Mouse (Mus musculus) midbrain, embryonic 11.5 days (tissue): Measurements from ENCODE around the gene Dtx1. TPM values are rescaled to one million over a fixed set of nuclear protein-coding genes. Genes with fewer than 3 reads are reported as not detected.
A peak's percentile ranks its signal among the peaks of the same experiment; 100 is the strongest.

Source experiments
- ATAC-seq: fragments of 200-750 bp; cut with Nextera tagmentation; 2 replicates; pipeline ENCODE4 v1.8.0; 2017; ENCODE audit warnings: moderate TSS enrichment, moderate library complexity; ENCODE audit not compliant: low FRiP score
- DNase-seq: peaks from one replicate; pipeline ENCODE4 v3.0.0; 2015; ENCODE audit warnings: low spot score; ENCODE audit errors: missing footprints
- H3K27ac ChIP-seq: fragments of 300-500 bp; sonication (generic); 2 replicates; pipeline ENCODE4 v1.5.1; 2014; ENCODE audit warnings: low read depth, low read length
- H3K27me3 ChIP-seq: fragments of 300-500 bp; sonication (generic); 2 replicates; pipeline ENCODE4 v1.6.1; 2014; ENCODE audit warnings: mild to moderate bottlenecking, low read length, moderate library complexity, mixed read lengths; ENCODE audit not compliant: control insufficient read depth, insufficient read depth
- H3K36me3 ChIP-seq: fragments of 300-500 bp; sonication (generic); 2 replicates; pipeline ENCODE4 v1.6.1; 2014; ENCODE audit warnings: mild to moderate bottlenecking, low read length, moderate library complexity, mixed read lengths; ENCODE audit not compliant: control insufficient read depth, insufficient read depth
- H3K4me1 ChIP-seq: fragments of 300-500 bp; sonication (generic); 2 replicates; pipeline ENCODE4 v1.6.1; 2014; ENCODE audit warnings: low read length; ENCODE audit not compliant: control insufficient read depth, insufficient read depth
- H3K4me2 ChIP-seq: fragments of 300-500 bp; sonication (generic); 2 replicates; pipeline ENCODE4 v1.6.1; 2014; ENCODE audit warnings: mild to moderate bottlenecking, moderate library complexity
- H3K4me3 ChIP-seq: fragments of 300-500 bp; sonication (generic); 2 replicates; pipeline ENCODE4 v1.5.1; 2014; ENCODE audit warnings: low read depth, low read length
- H3K9ac ChIP-seq: fragments of 300-500 bp; sonication (generic); 2 replicates; pipeline ENCODE4 v1.6.1; 2014; ENCODE audit warnings: low read length
- H3K9me3 ChIP-seq: fragments of 300-500 bp; sonication (generic); 2 replicates; pipeline ENCODE4 v1.6.1; 2016; ENCODE audit warnings: low read length; ENCODE audit not compliant: control insufficient read depth
- WGBS: fragments of 180-500 bp; shearing (Covaris S2); extraction: QIAGEN DNeasy Blood & Tissue Kit; methylation state at CpG from one replicate; pipeline ENCODE4 v1.1.7; 2014; 5-methylcytosine and 5-hydroxymethylcytosine counted together
- polyA plus RNA-seq: library from polyadenylated mRNA; unstranded; fragments of >200 nt; fragmentation: Nextera tagmentation; extraction: Ambion mirVana; gene quantifications from 2 replicates; pipeline ENCODE4 v1.2.1, GENCODE M21; 2014

Dtx1 gene
- polyA plus RNA-seq, 1 experiment from 2014 or later, result 5.2 TPM

DNA sequence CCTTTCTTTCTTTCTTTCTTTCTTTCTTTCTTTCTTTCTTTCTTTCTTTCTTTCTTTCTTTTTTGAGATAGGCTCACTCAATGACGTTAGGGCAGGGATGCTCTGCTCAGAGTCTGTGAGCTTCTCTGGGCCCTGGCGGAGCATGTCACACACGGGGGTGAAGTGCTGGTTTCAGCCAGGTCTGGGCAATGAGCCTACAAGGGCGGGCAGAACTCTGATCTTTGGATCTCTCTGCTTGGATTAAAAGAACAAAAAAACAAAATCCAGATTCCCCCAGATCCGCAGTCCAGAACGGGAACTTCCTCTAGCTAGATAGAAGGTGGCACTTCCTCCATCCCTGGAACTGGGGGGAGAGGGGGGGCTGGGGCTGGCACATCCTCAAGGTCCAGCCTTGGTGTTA lies 65.9 kb downstream of the Dtx1 start:
- no peaks in the 10 kb centered on the region for H3K36me3 ChIP-seq
- H3K9ac ChIP-seq, result no peak overlapping the region
- no peak overlapping the region for H3K27ac ChIP-seq
- H3K4me1 ChIP-seq, result peaks cover 6% of the 10 kb centered on the region
- H3K27me3 ChIP-seq, result peaks cover 20% of the 10 kb centered on the region
- H3K9me3 ChIP-seq, result no peaks in the 10 kb centered on the region
- ATAC-seq (no peak), DNase-seq (no peak)
- H3K4me3 ChIP-seq, result no peak overlapping the region
- no peak overlapping the region for H3K4me2 ChIP-seq
- 59% methylated on average over 6 of the region's 6 CpGs for WGBS

DNA sequence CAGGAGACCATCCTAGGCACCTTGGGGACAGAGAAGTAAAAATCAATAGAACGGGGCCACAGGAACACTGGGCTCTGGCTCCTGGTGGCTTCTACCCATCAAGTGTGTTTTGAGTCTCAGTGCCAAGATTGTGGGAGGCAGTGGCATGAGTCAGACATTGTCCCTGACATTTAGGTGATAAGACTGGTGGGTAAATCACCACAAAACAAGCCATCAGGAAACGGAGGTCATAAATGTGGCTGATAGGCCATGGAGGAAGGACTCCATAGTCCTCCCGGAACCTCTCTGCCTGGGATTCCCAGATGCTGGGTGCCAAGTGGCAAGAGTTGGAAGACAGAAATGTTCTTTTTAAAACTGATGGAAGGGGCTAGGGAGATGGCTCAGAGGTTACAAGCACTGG lies 67.5 kb downstream of the Dtx1 start:
- ATAC-seq, result no peak
- Histone ChIP-seq H3K27ac (no peak overlapping the region), H3K9me3 (no peaks in the 10 kb centered on the region), H3K4me1 (peaks cover 6% of the 10 kb centered on the region), H3K36me3 (no peaks in the 10 kb centered on the region), H3K9ac (no peak overlapping the region), H3K4me2 (no peak overlapping the region), H3K4me3 (no peak overlapping the region), H3K27me3 (peaks cover 10% of the 10 kb centered on the region)
- DNase-seq, result no peak
- 79% methylated on average over 3 of the region's 3 CpGs for WGBS

DNA sequence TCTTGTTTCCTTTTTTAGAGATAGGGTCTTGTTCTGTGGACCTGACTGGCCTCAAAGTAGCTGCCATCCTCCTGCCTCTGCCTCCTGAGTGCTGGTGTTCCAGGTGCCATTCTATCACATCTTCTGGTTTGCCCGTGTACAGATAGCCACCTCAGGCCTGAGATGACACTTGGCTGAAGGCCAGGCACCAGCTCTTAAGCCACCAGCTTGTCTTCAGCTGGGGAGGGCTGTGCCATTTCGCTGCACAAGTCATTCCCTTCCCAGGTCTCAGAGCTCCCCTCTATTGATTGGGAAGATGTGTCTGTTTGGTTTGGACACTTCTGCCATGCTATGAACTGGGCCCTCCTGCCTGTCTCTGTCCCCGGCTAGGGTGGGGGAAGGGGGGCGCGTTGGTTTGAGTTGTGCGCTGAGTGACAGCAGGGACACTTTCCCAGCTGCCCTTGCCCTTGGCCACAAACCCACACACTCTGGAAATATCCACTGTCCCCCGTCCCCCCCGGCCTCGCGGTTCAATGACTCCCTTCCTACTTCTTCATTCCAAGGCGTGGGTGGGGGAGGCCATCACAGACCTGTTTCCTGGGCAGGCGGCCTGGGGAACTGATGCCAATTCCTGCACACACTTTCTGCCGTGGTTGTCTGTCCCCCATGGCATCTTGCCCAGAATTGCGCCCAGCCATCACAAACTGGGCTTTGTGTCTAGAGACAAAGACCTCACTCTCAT lies 68.2 kb downstream of the Dtx1 start:
- 79% methylated on average over 14 of the region's 14 CpGs for WGBS
- ATAC-seq (no peak), DNase-seq (no peak)
- no peak overlapping the region for H3K4me2 ChIP-seq
- H3K36me3 ChIP-seq, result no peaks in the 10 kb centered on the region
- H3K27me3 ChIP-seq, result peaks cover 3% of the 10 kb centered on the region; the same call in 1 of the 2 replicates
- peaks cover under 1% of the 10 kb centered on the region; the same call in 1 of the 2 replicates for H3K4me1 ChIP-seq
- no peak overlapping the region for H3K4me3 ChIP-seq
- H3K27ac ChIP-seq, result no peak overlapping the region
- H3K9ac ChIP-seq, result no peak overlapping the region
- H3K9me3 ChIP-seq, result no peaks in the 10 kb centered on the region

DNA sequence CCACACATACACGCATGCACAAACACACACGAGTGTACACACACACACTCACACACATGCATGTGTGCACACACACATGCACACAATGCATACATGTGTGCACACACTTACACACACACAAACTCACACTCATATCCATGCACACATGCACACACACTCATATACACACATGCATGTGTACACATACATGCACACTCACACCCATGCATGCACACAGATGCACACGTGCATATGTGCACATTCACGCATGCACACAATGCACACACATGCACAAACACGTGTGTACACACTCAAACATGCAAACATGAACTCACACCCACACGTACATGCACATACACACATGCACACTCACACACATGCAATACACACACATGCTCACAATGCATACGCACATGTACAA lies 71.6 kb downstream of the Dtx1 start:
- Histone ChIP-seq H3K27me3 (no peaks in the 10 kb centered on the region), H3K4me3 (no peak overlapping the region), H3K4me2 (no peak overlapping the region), H3K27ac (no peak overlapping the region), H3K9me3 (no peaks in the 10 kb centered on the region), H3K9ac (no peak overlapping the region), H3K36me3 (no peaks in the 10 kb centered on the region), H3K4me1 (no peaks in the 10 kb centered on the region)
- DNase-seq (no peak), ATAC-seq (no peak)
- 85% methylated on average over 7 of the region's 7 CpGs for WGBS

DNA sequence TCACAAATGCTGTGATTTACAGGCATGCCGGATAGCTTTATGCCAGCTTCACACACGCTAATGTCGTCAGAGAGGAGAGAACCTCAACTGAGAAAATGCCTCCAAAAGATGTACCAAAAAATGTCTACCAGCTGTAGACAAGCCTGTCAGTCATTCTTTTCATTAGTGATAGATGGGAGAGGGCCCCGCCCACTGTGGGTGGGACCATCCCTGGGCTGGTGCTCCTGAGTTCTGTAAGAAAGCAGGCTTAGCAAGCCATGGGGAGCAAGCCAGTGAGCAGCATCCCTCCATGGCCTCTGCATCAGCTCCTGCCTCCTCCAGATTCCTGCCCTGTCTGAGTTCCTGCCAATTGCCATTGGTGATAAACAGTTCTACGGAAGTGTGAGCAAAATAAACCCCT lies 76.1 kb downstream of the Dtx1 start:
- no peak overlapping the region for H3K27ac ChIP-seq
- no peak overlapping the region for H3K4me3 ChIP-seq
- H3K27me3 ChIP-seq, result no peaks in the 10 kb centered on the region
- no peak overlapping the region for H3K4me2 ChIP-seq
- no peak for ATAC-seq
- no peaks in the 10 kb centered on the region; the same call in 1 of the 2 replicates for H3K4me1 ChIP-seq
- 85% methylated on average over 5 of the region's 5 CpGs for WGBS
- peaks cover 2% of the 10 kb centered on the region; the same call in 1 of the 2 replicates for H3K9me3 ChIP-seq
- no peak for DNase-seq
- no peaks in the 10 kb centered on the region for H3K36me3 ChIP-seq
- no peak overlapping the region for H3K9ac ChIP-seq

DNA sequence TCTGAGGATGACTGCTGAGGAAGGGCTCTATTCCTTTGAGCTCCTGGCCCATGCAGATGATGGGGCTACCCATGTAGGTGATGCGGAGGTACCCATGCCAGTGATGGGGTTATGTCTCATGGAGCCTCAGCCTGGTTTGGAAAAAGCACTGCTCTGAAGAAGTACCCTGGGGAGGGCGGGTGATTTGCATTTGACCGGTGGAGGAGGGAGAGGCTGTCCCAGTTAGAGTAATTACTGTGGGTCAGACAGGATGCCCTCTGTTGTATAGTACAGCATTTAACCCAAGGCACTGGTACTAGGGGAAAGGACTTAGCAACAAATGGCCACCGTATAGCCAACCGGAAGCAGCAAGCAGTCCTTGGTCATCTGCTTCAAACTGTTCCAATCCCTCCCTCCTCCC lies 76.9 kb downstream of the Dtx1 start:
- Histone ChIP-seq H3K9me3 (peaks cover 2% of the 10 kb centered on the region; the same call in 1 of the 2 replicates), H3K4me3 (no peak overlapping the region), H3K36me3 (no peaks in the 10 kb centered on the region), H3K4me1 (no peaks in the 10 kb centered on the region; the same call in 1 of the 2 replicates), H3K27ac (no peak overlapping the region), H3K9ac (no peak overlapping the region), H3K4me2 (no peak overlapping the region), H3K27me3 (no peaks in the 10 kb centered on the region)
- WGBS, result 66% methylated on average over 5 of the region's 5 CpGs
- ATAC-seq (no peak), DNase-seq (no peak)

DNA sequence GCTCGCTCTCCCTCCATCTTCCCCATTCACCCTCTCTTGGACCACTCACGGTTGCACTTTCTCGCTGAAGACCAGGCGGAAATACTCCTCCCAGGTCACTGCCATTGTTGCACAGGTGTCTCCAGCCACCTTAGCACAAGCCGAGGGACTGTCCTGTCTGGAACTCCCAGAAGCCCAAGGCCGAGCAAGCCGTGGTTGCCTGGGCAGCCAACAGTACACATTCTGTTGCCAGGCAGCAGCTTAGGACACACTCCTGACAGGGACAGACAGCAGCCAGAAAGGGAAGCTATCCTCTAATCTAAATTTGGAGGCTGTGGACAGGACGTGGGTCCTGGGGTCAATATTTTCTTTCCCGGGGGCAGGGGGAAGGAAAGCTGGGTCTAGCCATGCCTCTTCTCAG lies 77.6 kb downstream of the Dtx1 start, which contains the start of gene Cfap73:
Cfap73 (minus strand) TSS at position 105 of the 400 bp plus-strand sequence.
- no peak for ATAC-seq
- no peak within 1 kb of the TSS for H3K4me2 ChIP-seq
- H3K27ac ChIP-seq, result no peak within 1 kb of the TSS
- H3K9ac ChIP-seq, result no peak within 1 kb of the TSS
- H3K36me3 ChIP-seq, result no peaks in the 10 kb centered on the region
- no peak for DNase-seq
- H3K27me3 ChIP-seq, result no peaks in the 10 kb centered on the region
- H3K4me3 ChIP-seq, result no peak within 1 kb of the TSS
- no peaks in the 10 kb centered on the region; the same call in 1 of the 2 replicates for H3K4me1 ChIP-seq
- peaks cover 2% of the 10 kb centered on the region; the same call in 1 of the 2 replicates for H3K9me3 ChIP-seq
- 61% methylated on average over 9 of the region's 9 CpGs for WGBS

DNA sequence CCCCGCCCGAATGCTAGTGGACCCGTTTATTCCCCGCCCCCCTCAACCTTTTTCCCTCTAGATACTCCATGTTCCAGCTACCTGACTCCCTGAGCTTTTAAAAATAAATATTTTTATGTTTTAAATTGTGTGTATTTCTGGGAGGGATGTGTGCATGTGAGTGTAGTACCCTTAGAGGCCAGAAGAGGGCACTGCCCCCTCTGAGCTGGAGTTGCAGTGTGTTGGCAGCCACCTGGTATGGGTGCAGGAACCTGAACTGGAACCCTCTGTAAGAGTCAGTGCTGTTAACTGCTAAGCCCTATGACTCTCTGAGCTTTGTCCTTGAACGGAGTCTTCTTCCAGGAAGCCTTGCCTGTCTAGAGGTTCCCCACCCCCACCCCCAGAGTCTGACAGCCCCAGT lies 79.8 kb downstream of the Dtx1 start:
- H3K9ac ChIP-seq, result no peak overlapping the region
- H3K27ac ChIP-seq, result no peak overlapping the region
- ATAC-seq (no peak), DNase-seq (no peak)
- no peak overlapping the region for H3K4me3 ChIP-seq
- H3K4me2 ChIP-seq, result no peak overlapping the region
- H3K27me3 ChIP-seq, result no peaks in the 10 kb centered on the region
- WGBS, result 90% methylated on average over 5 of the region's 5 CpGs
- no peaks in the 10 kb centered on the region; the same call in 1 of the 2 replicates for H3K4me1 ChIP-seq
- H3K9me3 ChIP-seq, result peaks cover 2% of the 10 kb centered on the region; the same call in 1 of the 2 replicates
- H3K36me3 ChIP-seq, result peaks cover 5% of the 10 kb centered on the region; the same call in 1 of the 2 replicates

DNA sequence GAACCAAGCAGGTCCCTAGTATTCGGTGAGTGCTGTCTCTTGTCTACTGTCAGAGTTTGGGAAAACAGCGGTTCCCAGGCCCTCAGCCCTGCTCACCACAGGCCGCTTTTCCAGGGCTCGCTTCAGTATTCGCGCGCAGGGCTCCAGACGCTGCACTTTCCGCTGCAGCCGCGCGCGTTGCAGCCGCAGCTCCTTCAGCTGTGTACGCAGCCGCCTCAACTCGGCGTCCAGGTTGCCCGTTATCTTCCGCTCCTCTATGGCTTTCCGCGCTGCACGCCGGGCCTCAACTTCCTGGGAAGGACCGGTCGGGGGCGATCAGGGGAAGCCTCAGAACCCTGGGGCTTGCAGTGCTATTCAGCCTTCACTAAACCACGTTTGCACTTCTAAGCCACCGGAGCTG lies 80.6 kb downstream of the Dtx1 start:
- no peaks in the 10 kb centered on the region for H3K27me3 ChIP-seq
- H3K27ac ChIP-seq, result no peak overlapping the region
- WGBS, result 9% methylated on average over 29 of the region's 29 CpGs
- peak overlapping the region; percentile 31; the same call in 1 of the 2 replicates for H3K4me2 ChIP-seq
- H3K36me3 ChIP-seq, result peaks cover 5% of the 10 kb centered on the region; the same call in 1 of the 2 replicates
- no peak for DNase-seq
- H3K9ac ChIP-seq, result 0 out of 2 replicates have a peak overlapping the region, but pooled peaks have one; percentile 34
- no peaks in the 10 kb centered on the region; the same call in 1 of the 2 replicates for H3K4me1 ChIP-seq
- no peak overlapping the region for H3K4me3 ChIP-seq
- H3K9me3 ChIP-seq, result peaks cover 2% of the 10 kb centered on the region; the same call in 1 of the 2 replicates
- ATAC-seq, result no peak
